Mouse (Mus musculus): Measurements from ENCODE around the gene Bri3. TPM values are rescaled to one million over a fixed set of nuclear protein-coding genes. Genes with fewer than 3 reads are reported as not detected.
A peak's percentile ranks its signal among the peaks of the same experiment; 100 is the strongest.

Bri3 gene
- polyA plus RNA-seq, 1 experiment from 2014 or later, result 118 TPM

DNA sequence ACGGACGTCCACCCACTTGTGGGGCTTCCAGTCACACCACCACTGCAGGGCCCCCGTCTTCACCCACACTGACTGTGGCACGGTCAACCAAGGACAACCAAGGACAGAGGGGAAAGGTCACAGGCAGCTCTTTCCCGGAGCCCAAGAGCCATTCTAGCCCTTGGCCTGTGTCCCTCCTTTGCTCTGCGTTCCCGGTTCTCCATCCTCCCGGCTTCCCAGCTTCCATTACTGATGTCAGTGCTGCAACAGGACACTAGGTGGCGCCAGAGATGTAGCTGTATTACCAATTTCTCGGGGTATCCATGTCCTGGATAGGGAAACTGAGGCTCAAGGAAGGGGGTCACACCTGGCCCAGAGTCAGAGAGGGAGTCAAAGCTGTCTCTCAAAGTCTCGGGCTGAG, 36.8 kb upstream of the Bri3 start:
- peak; percentile 70 for DNase-seq (ENCODE audit: low spot score)
- H3K4me2 ChIP-seq (ENCODE audit: low read length), result no peak overlapping the region
- H3K4me1 ChIP-seq (replicated peaks; ENCODE audit: control insufficient read depth, insufficient read depth, low read length), result no peaks in the 10 kb centered on the region
- no peak overlapping the region for H3K27ac ChIP-seq (ENCODE audit: low read depth)
- H3K4me3 ChIP-seq (ENCODE audit: low read depth, low read length), result no peak overlapping the region
- H3K9ac ChIP-seq (ENCODE audit: low read length), result no peak overlapping the region
- H3K36me3 ChIP-seq (ENCODE audit: control insufficient read depth, insufficient read depth, low read length), result peaks cover 40% of the 10 kb centered on the region
- H3K27me3 ChIP-seq (replicated peaks; ENCODE audit: control insufficient read depth, insufficient read depth, low read length), result no peaks in the 10 kb centered on the region
- no peak for ATAC-seq (replicated peaks; ENCODE audit: low FRiP score, low TSS enrichment, low read depth)
- WGBS, result 49% methylated on average over 11 of the region's 11 CpGs
- H3K9me3 ChIP-seq (ENCODE audit: control insufficient read depth, low read length), result no peaks in the 10 kb centered on the region; the same call in 1 of the 2 replicates

DNA sequence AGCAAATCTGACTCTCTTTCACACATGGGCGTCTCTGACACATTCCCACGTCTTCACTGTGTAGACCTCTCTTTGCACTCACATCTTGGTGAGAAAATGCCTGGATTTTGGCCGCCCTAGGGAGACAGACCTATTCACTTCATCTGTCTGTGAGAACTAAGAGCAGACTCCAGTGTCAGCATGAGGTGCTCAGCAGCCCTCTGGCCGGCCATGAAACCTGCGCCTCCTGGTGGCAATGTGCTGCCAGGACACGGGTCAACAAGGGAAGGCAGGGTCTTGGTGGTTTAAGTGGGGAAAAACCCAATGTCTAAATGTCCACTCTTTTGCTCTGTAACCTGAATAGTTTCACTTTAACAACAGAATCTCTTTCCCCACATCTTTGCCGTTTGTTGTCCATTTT, 29.8 kb upstream of the Bri3 start:
- Histone ChIP-seq H3K36me3 (ENCODE audit: control insufficient read depth, insufficient read depth, low read length) (peaks cover 33% of the 10 kb centered on the region), H3K9ac (ENCODE audit: low read length) (no peak overlapping the region), H3K27me3 (replicated peaks; ENCODE audit: control insufficient read depth, insufficient read depth, low read length) (no peaks in the 10 kb centered on the region), H3K4me2 (ENCODE audit: low read length) (no peak overlapping the region), H3K4me1 (replicated peaks; ENCODE audit: control insufficient read depth, insufficient read depth, low read length) (no peaks in the 10 kb centered on the region), H3K4me3 (ENCODE audit: low read depth, low read length) (no peak overlapping the region), H3K9me3 (ENCODE audit: control insufficient read depth, low read length) (no peaks in the 10 kb centered on the region), H3K27ac (ENCODE audit: low read depth) (no peak overlapping the region)
- peak; percentile 79 for DNase-seq (ENCODE audit: low spot score)
- WGBS, result 27% methylated on average over 7 of the region's 7 CpGs
- no peak for ATAC-seq (replicated peaks; ENCODE audit: low FRiP score, low TSS enrichment, low read depth)

DNA sequence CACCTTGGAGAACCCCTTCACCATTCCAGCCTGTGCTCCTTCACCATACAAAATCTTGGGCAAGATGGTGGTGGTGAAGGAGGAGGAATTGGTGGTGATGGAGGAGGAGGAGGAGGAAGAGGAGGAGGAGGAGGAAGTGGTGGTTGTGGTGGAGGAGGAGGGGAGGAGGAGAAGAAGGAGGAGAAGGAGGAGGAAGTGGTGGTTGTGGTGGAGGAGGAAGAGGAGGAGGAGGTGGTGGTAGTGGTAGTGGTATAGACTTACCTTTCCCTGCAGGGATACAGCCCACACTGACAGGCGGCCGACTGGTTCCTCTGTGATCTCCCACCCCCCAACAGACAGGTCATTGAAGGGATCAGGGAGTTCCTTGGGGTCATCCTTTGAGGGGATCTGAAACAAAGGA, 28.2 kb upstream of the Bri3 start:
- DNase-seq (ENCODE audit: low spot score) (no peak), ATAC-seq (replicated peaks; ENCODE audit: low FRiP score, low TSS enrichment, low read depth) (no peak)
- Histone ChIP-seq H3K9ac (ENCODE audit: low read length) (no peak overlapping the region), H3K4me3 (ENCODE audit: low read depth, low read length) (no peak overlapping the region), H3K27ac (ENCODE audit: low read depth) (no peak overlapping the region), H3K27me3 (replicated peaks; ENCODE audit: control insufficient read depth, insufficient read depth, low read length) (no peaks in the 10 kb centered on the region), H3K4me2 (ENCODE audit: low read length) (no peak overlapping the region), H3K9me3 (ENCODE audit: control insufficient read depth, low read length) (no peaks in the 10 kb centered on the region), H3K4me1 (replicated peaks; ENCODE audit: control insufficient read depth, insufficient read depth, low read length) (no peaks in the 10 kb centered on the region), H3K36me3 (ENCODE audit: control insufficient read depth, insufficient read depth, low read length) (peaks cover 22% of the 10 kb centered on the region)
- 89% methylated on average over 2 of the region's 2 CpGs for WGBS

DNA sequence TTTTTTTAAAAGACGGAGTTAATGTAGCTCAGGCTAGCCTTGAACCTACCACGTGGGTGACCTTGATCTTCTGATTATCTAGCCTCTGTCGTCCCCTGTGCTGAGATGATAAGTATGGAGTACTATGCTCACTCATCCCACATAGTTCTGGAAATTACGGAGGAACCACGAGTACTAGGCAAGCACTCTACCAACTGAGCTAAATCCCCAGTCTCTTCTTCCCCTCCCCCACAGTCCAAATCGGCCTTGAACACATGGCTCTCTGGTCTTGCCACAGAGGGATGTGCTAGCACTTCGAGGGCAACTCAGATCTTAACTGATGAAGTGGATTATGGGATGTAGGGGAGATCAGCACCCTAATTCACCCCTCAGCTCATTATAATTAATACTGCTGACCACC, 26.2 kb upstream of the Bri3 start:
- H3K4me3 ChIP-seq (ENCODE audit: low read depth, low read length), result no peak overlapping the region
- H3K36me3 ChIP-seq (ENCODE audit: control insufficient read depth, insufficient read depth, low read length), result peaks cover 12% of the 10 kb centered on the region; the same call in 1 of the 2 replicates
- 86% methylated on average over 7 of the region's 7 CpGs for WGBS
- H3K4me2 ChIP-seq (ENCODE audit: low read length), result no peak overlapping the region
- no peak overlapping the region for H3K27ac ChIP-seq (ENCODE audit: low read depth)
- H3K4me1 ChIP-seq (replicated peaks; ENCODE audit: control insufficient read depth, insufficient read depth, low read length), result peaks cover 7% of the 10 kb centered on the region
- DNase-seq (ENCODE audit: low spot score), result no peak
- H3K9ac ChIP-seq (ENCODE audit: low read length), result no peak overlapping the region
- no peak for ATAC-seq (replicated peaks; ENCODE audit: low FRiP score, low TSS enrichment, low read depth)
- no peaks in the 10 kb centered on the region for H3K9me3 ChIP-seq (ENCODE audit: control insufficient read depth, low read length)
- no peaks in the 10 kb centered on the region for H3K27me3 ChIP-seq (replicated peaks; ENCODE audit: control insufficient read depth, insufficient read depth, low read length)

DNA sequence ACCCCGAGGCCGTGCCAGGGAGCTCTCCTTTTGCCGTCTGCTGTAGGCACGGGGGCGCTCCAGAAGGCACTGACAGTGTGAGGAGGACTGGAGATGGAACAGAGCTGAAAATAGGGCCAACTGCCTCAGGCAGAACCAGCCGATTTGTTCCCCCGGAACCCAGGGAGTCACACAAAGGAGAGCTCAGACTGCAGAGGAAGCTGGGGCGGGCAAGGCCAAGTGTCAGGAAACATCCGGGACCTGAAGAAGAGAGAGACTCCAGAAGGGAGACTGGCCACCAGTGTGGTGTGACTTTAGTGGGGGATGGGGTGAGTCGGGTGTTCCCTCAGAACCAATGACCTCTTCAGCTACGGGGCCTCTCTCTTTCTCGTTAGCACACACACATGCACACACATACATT, 24.9 kb upstream of the Bri3 start:
- Histone ChIP-seq H3K9me3 (ENCODE audit: control insufficient read depth, low read length) (no peaks in the 10 kb centered on the region), H3K4me1 (replicated peaks; ENCODE audit: control insufficient read depth, insufficient read depth, low read length) (peaks cover 11% of the 10 kb centered on the region), H3K36me3 (ENCODE audit: control insufficient read depth, insufficient read depth, low read length) (0 out of 2 replicates have a peak, but pooled peaks cover 3% of the 10 kb centered on the region), H3K4me2 (ENCODE audit: low read length) (no peak overlapping the region), H3K27me3 (replicated peaks; ENCODE audit: control insufficient read depth, insufficient read depth, low read length) (no peaks in the 10 kb centered on the region), H3K27ac (ENCODE audit: low read depth) (no peak overlapping the region), H3K9ac (ENCODE audit: low read length) (no peak overlapping the region), H3K4me3 (ENCODE audit: low read depth, low read length) (no peak overlapping the region)
- 78% methylated on average over 12 of the region's 12 CpGs for WGBS
- ATAC-seq (replicated peaks; ENCODE audit: low FRiP score, low TSS enrichment, low read depth), result no peak
- no peak for DNase-seq (ENCODE audit: low spot score)

DNA sequence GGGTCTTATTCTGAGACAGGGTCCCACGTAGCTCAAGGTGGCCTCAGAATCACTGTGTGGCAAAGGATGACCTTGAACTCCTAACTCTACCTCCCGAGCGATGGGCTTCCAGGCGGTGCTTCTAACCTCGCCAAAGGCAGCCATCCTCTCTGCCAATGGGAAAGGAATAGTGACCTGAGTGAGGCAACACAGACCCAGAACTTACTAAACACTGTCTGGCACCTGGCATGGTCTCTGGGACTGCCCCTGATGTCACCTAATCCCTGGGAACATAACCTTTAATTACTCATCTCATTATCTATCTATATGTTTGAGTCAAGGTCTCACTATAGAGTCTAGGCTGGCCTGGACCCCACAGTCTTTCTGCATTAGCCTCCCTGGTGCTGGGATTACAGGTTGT, 24.3 kb upstream of the Bri3 start:
- H3K27ac ChIP-seq (ENCODE audit: low read depth), result no peak overlapping the region
- H3K27me3 ChIP-seq (replicated peaks; ENCODE audit: control insufficient read depth, insufficient read depth, low read length), result 0 out of 2 replicates have a peak, but pooled peaks cover 1% of the 10 kb centered on the region

DNA sequence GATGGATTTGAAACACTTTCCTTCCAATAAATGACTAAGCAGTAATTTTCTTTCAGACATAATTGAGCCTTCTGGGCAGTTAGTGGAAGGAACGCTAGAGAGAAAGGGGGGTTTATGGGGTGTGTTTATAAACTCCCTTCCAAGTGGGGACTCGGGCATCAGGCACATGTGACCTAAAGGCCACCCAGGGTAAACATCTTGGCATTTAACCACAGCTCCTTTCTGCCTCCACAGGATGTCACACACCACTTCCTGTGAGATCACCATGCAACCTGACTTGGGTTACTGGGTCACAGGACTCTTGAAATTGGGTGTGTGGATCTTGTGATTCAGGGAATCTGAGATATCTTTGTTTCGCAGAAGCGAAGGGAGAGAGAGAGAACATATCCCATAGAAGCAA, 22.9 kb upstream of the Bri3 start:
- Histone ChIP-seq H3K9ac (ENCODE audit: low read length) (no peak overlapping the region), H3K4me3 (ENCODE audit: low read depth, low read length) (no peak overlapping the region), H3K4me2 (ENCODE audit: low read length) (no peak overlapping the region), H3K27me3 (replicated peaks; ENCODE audit: control insufficient read depth, insufficient read depth, low read length) (0 out of 2 replicates have a peak, but pooled peaks cover 4% of the 10 kb centered on the region), H3K4me1 (replicated peaks; ENCODE audit: control insufficient read depth, insufficient read depth, low read length) (peaks cover 13% of the 10 kb centered on the region), H3K27ac (ENCODE audit: low read depth) (no peak overlapping the region), H3K36me3 (ENCODE audit: control insufficient read depth, insufficient read depth, low read length) (no peaks in the 10 kb centered on the region), H3K9me3 (ENCODE audit: control insufficient read depth, low read length) (no peaks in the 10 kb centered on the region)
- ATAC-seq (replicated peaks; ENCODE audit: low FRiP score, low TSS enrichment, low read depth), result no peak
- 65% methylated on average over 4 of the region's 4 CpGs for WGBS
- DNase-seq (ENCODE audit: low spot score), result no peak

More for the DNA sequence above, 24.3 kb upstream of the Bri3 start:
- DNase-seq (ENCODE audit: low spot score), result no peak
- H3K4me1 ChIP-seq (replicated peaks; ENCODE audit: control insufficient read depth, insufficient read depth, low read length), result peaks cover 13% of the 10 kb centered on the region
- no peak overlapping the region for H3K9ac ChIP-seq (ENCODE audit: low read length)
- 0 out of 2 replicates have a peak, but pooled peaks cover 3% of the 10 kb centered on the region for H3K36me3 ChIP-seq (ENCODE audit: control insufficient read depth, insufficient read depth, low read length)
- ATAC-seq (replicated peaks; ENCODE audit: low FRiP score, low TSS enrichment, low read depth), result no peak
- 91% methylated on average over 5 of the region's 5 CpGs for WGBS
- H3K4me3 ChIP-seq (ENCODE audit: low read depth, low read length), result no peak overlapping the region
- no peak overlapping the region for H3K4me2 ChIP-seq (ENCODE audit: low read length)
- no peaks in the 10 kb centered on the region for H3K9me3 ChIP-seq (ENCODE audit: control insufficient read depth, low read length)

DNA sequence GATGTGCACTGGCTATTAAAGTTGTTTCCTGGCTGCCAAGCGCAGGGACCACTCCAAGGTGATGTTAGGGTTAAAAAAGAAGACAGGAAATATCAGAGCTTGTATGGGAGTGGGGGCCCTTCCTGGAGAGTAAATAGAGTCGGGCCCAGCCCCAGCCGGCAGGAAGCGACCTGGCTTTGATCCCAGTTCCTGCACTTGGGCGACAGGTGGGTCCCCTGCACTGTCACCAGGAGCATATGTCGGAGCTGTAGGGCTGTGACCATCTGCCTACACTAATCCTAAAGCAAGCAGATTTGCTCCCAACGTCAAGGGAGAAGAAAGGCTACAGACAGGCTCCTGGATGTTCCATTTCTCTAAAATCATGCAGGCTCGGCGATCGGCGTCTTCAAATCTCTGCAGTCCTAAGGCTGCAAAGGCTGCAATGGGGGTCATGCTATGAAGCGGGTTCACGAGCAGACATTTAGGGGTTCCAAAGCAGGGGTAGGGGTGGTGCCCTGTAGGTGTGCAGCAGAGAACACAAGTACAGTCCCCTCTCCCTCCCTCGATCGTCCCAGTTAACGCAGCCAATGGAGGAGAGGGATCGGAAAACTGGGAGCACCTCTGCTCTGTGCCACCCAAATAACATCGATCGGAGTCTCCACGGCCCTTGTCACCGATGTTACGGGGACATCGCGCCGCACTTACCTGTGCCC, 21.3 kb upstream of the Bri3 start:
- WGBS, result 1% methylated on average over 25 of the region's 25 CpGs
- no peaks in the 10 kb centered on the region for H3K9me3 ChIP-seq (ENCODE audit: control insufficient read depth, low read length)
- peak; percentile 57 for ATAC-seq (replicated peaks; ENCODE audit: low FRiP score, low TSS enrichment, low read depth)
- no peak for DNase-seq (ENCODE audit: low spot score)
- H3K4me2 ChIP-seq (ENCODE audit: low read length), result peak overlapping the region; percentile 77
- peak overlapping the region; percentile 39 for H3K9ac ChIP-seq (ENCODE audit: low read length)
- peaks cover 13% of the 10 kb centered on the region for H3K4me1 ChIP-seq (replicated peaks; ENCODE audit: control insufficient read depth, insufficient read depth, low read length)
- H3K27ac ChIP-seq (ENCODE audit: low read depth), result peak overlapping the region; percentile 38; the same call in 1 of the 2 replicates
- H3K4me3 ChIP-seq (ENCODE audit: low read depth, low read length), result peak overlapping the region; percentile 67
- no peaks in the 10 kb centered on the region for H3K36me3 ChIP-seq (ENCODE audit: control insufficient read depth, insufficient read depth, low read length)
- 0 out of 2 replicates have a peak, but pooled peaks cover 4% of the 10 kb centered on the region for H3K27me3 ChIP-seq (replicated peaks; ENCODE audit: control insufficient read depth, insufficient read depth, low read length)

DNA sequence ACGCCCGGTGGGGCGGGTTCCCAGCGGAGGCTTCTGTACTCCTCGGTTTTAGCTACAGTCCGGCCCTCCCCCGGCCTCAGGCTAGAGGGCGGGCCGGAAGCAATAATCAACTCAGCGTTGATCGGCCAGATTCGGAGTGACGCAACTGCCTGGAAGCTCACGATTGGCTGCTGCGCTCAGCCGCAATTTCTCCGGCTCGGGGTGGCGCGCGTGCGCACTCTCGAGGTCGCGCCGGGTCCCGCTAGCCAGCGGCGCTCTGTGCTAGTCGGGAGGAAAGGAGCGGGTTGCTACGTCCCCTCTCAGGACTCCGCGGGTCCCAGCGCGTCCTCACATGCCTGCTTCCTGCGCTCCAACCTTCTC, 20.8 kb upstream of the Bri3 start, which contains the start of gene Tecpr1:
Gene Tecpr1 (minus strand): TSS at position 113 of the 360 bp plus-strand sequence.
- 0 out of 2 replicates have a peak, but pooled peaks cover 4% of the 10 kb centered on the region for H3K27me3 ChIP-seq (replicated peaks; ENCODE audit: control insufficient read depth, insufficient read depth, low read length)
- DNase-seq (ENCODE audit: low spot score), result peak; percentile 92
- peak within 1 kb of the TSS; percentile 38; the same call in 1 of the 2 replicates for H3K27ac ChIP-seq (ENCODE audit: low read depth)
- ATAC-seq (replicated peaks; ENCODE audit: low FRiP score, low TSS enrichment, low read depth), result peak; percentile 97
- peak within 1 kb of the TSS; percentile 39 for H3K9ac ChIP-seq (ENCODE audit: low read length)
- H3K4me2 ChIP-seq (ENCODE audit: low read length), result peak within 1 kb of the TSS; percentile 77
- no peaks in the 10 kb centered on the region for H3K9me3 ChIP-seq (ENCODE audit: control insufficient read depth, low read length)
- under 1% methylated on average over 37 of the region's 37 CpGs for WGBS
- peak within 1 kb of the TSS; percentile 67 for H3K4me3 ChIP-seq (ENCODE audit: low read depth, low read length)
- peaks cover 13% of the 10 kb centered on the region for H3K4me1 ChIP-seq (replicated peaks; ENCODE audit: control insufficient read depth, insufficient read depth, low read length)
- H3K36me3 ChIP-seq (ENCODE audit: control insufficient read depth, insufficient read depth, low read length), result no peaks in the 10 kb centered on the region

All from intestine, embryonic 14.5 days (tissue).